Mouse (Mus musculus) testis, adult 2 months (tissue): Measurements from ENCODE around the gene Pecam1.

Experiments used
- CTCF ChIP-seq: fragments of 200-500 bp; IDR thresholded peaks from 2 replicates; pipeline ENCODE4 v1.5.1; 2012; ENCODE audit warnings: low read depth, mild to moderate bottlenecking, inconsistent platforms, low read length, moderate library complexity; ENCODE audit not compliant: control insufficient read depth, insufficient read depth, insufficient replicate concordance
- POLR2A ChIP-seq: fragments of 200-500 bp; IDR thresholded peaks from 2 replicates; pipeline ENCODE4 v1.6.1; 2012; ENCODE audit warnings: low read depth, mild to moderate bottlenecking, inconsistent platforms, low read length, moderate library complexity; ENCODE audit not compliant: control insufficient read depth

GRCm38 (mm10) chr11:106727967-106728366, 22.5 kb downstream of the Pecam1 start:
- TF ChIP-seq POLR2A (no peak), CTCF (no peak)
